Mouse (Mus musculus) adrenal gland, postnatal 25 days (tissue): ENCODE measurements at regions not wholly inside any gene's neighbourhood (a gene's known extent, or its start where the extent isn't known, plus 50 kb on each side); places are given as distances from the start of the nearest gene placed in this dataset.

Source experiments
- DNase-seq: peaks from one replicate; pipeline ENCODE4 v3.0.0; 2021; ENCODE audit warnings: mixed read lengths

- no peak for DNase-seq
Observed at GRCm38 (mm10) chr13:53704104-53704503, 231.2 kb upstream of the Msx2 start.

GRCm38 (mm10) chr13:53700236-53700635, 227.4 kb upstream of the Msx2 start:
- no peak for DNase-seq

GRCm38 (mm10) chr13:53697954-53698353, 225.1 kb upstream of the Msx2 start:
- no peak for DNase-seq

- no peak for DNase-seq
Observed at GRCm38 (mm10) chr13:53695385-53695784, 222.5 kb upstream of the Msx2 start.

- DNase-seq, result no peak
Observed at GRCm38 (mm10) chr13:53688934-53689333, 216.1 kb upstream of the Msx2 start.

GRCm38 (mm10) chr13:53688489-53688888, 215.6 kb upstream of the Msx2 start:
- DNase-seq, result peak; percentile 81

- no peak for DNase-seq
Observed at GRCm38 (mm10) chr13:53684498-53684897, 211.6 kb upstream of the Msx2 start.

GRCm38 (mm10) chr13:53677187-53677586, 204.3 kb upstream of the Msx2 start:
- DNase-seq, result no peak

- DNase-seq, result no peak
Observed at GRCm38 (mm10) chr13:53670361-53670760, 197.5 kb upstream of the Msx2 start.

- DNase-seq, result no peak
Observed at GRCm38 (mm10) chr13:53667518-53667917, 194.6 kb upstream of the Msx2 start.

GRCm38 (mm10) chr13:53665592-53665991, 192.7 kb upstream of the Msx2 start:
- DNase-seq, result no peak

- DNase-seq, result no peak
Observed at GRCm38 (mm10) chr13:53664631-53665230, 191.9 kb upstream of the Msx2 start.

GRCm38 (mm10) chr13:53652826-53653225, 180.0 kb upstream of the Msx2 start:
- DNase-seq, result no peak

- no peak for DNase-seq
Observed at GRCm38 (mm10) chr13:53648353-53648752, 175.5 kb upstream of the Msx2 start.

GRCm38 (mm10) chr13:53642557-53642956, 169.7 kb upstream of the Msx2 start:
- no peak for DNase-seq

- no peak for DNase-seq
Observed at GRCm38 (mm10) chr13:53639584-53639983, 166.7 kb upstream of the Msx2 start.

- DNase-seq, result no peak
Observed at GRCm38 (mm10) chr13:53639115-53639514, 166.2 kb upstream of the Msx2 start.

- DNase-seq, result no peak
Observed at GRCm38 (mm10) chr13:53636011-53636410, 163.1 kb upstream of the Msx2 start.

- DNase-seq, result no peak
Observed at GRCm38 (mm10) chr13:53634637-53635203, 161.8 kb upstream of the Msx2 start.

- DNase-seq, result no peak
Observed at GRCm38 (mm10) chr13:53598050-53598449, 125.2 kb upstream of the Msx2 start.

GRCm38 (mm10) chr13:53596871-53597800, 124.3 kb upstream of the Msx2 start:
- DNase-seq, result no peak

- DNase-seq, result peak; percentile 8
Observed at GRCm38 (mm10) chr13:53592755-53593154, 119.9 kb upstream of the Msx2 start.

GRCm38 (mm10) chr13:53586771-53587170, 113.9 kb upstream of the Msx2 start:
- DNase-seq, result no peak
